Mouse (Mus musculus) midbrain, embryonic 11.5 days (tissue): ENCODE measurements around the gene Gpr132. TPM values are rescaled to one million over a fixed set of nuclear protein-coding genes. Genes with fewer than 3 reads are reported as not detected.

ENCODE experiments used
- ATAC-seq: fragments of 200-750 bp; cut with Nextera tagmentation; 2 replicates; pipeline ENCODE4 v1.8.0; 2017; ENCODE audit warnings: moderate TSS enrichment, moderate library complexity; ENCODE audit not compliant: low FRiP score
- DNase-seq: peaks from one replicate; pipeline ENCODE4 v3.0.0; 2015; ENCODE audit warnings: low spot score; ENCODE audit errors: missing footprints
- H3K27ac ChIP-seq: fragments of 300-500 bp; sonication (generic); 2 replicates; pipeline ENCODE4 v1.5.1; 2014; ENCODE audit warnings: low read depth, low read length
- H3K27me3 ChIP-seq: fragments of 300-500 bp; sonication (generic); 2 replicates; pipeline ENCODE4 v1.6.1; 2014; ENCODE audit warnings: mild to moderate bottlenecking, low read length, moderate library complexity, mixed read lengths; ENCODE audit not compliant: control insufficient read depth, insufficient read depth
- H3K36me3 ChIP-seq: fragments of 300-500 bp; sonication (generic); 2 replicates; pipeline ENCODE4 v1.6.1; 2014; ENCODE audit warnings: mild to moderate bottlenecking, low read length, moderate library complexity, mixed read lengths; ENCODE audit not compliant: control insufficient read depth, insufficient read depth
- H3K4me1 ChIP-seq: fragments of 300-500 bp; sonication (generic); 2 replicates; pipeline ENCODE4 v1.6.1; 2014; ENCODE audit warnings: low read length; ENCODE audit not compliant: control insufficient read depth, insufficient read depth
- H3K4me2 ChIP-seq: fragments of 300-500 bp; sonication (generic); 2 replicates; pipeline ENCODE4 v1.6.1; 2014; ENCODE audit warnings: mild to moderate bottlenecking, moderate library complexity
- H3K4me3 ChIP-seq: fragments of 300-500 bp; sonication (generic); 2 replicates; pipeline ENCODE4 v1.5.1; 2014; ENCODE audit warnings: low read depth, low read length
- H3K9ac ChIP-seq: fragments of 300-500 bp; sonication (generic); 2 replicates; pipeline ENCODE4 v1.6.1; 2014; ENCODE audit warnings: low read length
- H3K9me3 ChIP-seq: fragments of 300-500 bp; sonication (generic); 2 replicates; pipeline ENCODE4 v1.6.1; 2016; ENCODE audit warnings: low read length; ENCODE audit not compliant: control insufficient read depth
- WGBS: fragments of 180-500 bp; shearing (Covaris S2); extraction: QIAGEN DNeasy Blood & Tissue Kit; methylation state at CpG from one replicate; pipeline ENCODE4 v1.1.7; 2014; 5-methylcytosine and 5-hydroxymethylcytosine counted together
- polyA plus RNA-seq: library from polyadenylated mRNA; unstranded; fragments of >200 nt; fragmentation: Nextera tagmentation; extraction: Ambion mirVana; gene quantifications from 2 replicates; pipeline ENCODE4 v1.2.1, GENCODE M21; 2014

Gpr132 gene
- polyA plus RNA-seq, 1 experiment from 2014 or later: not detected

GRCm38 (mm10) chr12:112832411-112832810, 35.6 kb downstream of the Gpr132 start:
- no peak overlapping the region for H3K9ac ChIP-seq
- H3K4me2 ChIP-seq: no peak overlapping the region
- DNase-seq (no peak), ATAC-seq (no peak)
- no peaks in the 10 kb centered on the region for H3K27me3 ChIP-seq
- peaks cover 14% of the 10 kb centered on the region for H3K4me1 ChIP-seq
- no peak overlapping the region for H3K27ac ChIP-seq
- no peak overlapping the region for H3K4me3 ChIP-seq
- 94% methylated on average over 5 of the region's 5 CpGs for WGBS
- H3K36me3 ChIP-seq: peaks cover 2% of the 10 kb centered on the region; the same call in 1 of the 2 replicates
- no peaks in the 10 kb centered on the region for H3K9me3 ChIP-seq

GRCm38 (mm10) chr12:112830570-112830969, 37.5 kb downstream of the Gpr132 start:
- Histone ChIP-seq H3K36me3 (peaks cover 2% of the 10 kb centered on the region), H3K9me3 (no peaks in the 10 kb centered on the region), H3K9ac (peak overlapping the region; percentile 84), H3K4me1 (peaks cover 21% of the 10 kb centered on the region), H3K4me2 (peak overlapping the region; percentile 69), H3K4me3 (peak overlapping the region; percentile 97), H3K27me3 (no peaks in the 10 kb centered on the region), H3K27ac (no peak overlapping the region)
- DNase-seq (no peak), ATAC-seq (no peak)
- WGBS: 92% methylated on average over 3 of the region's 3 CpGs

- DNase-seq (no peak), ATAC-seq (no peak)
- peak overlapping the region; percentile 69 for H3K4me2 ChIP-seq
- peak overlapping the region; percentile 97 for H3K4me3 ChIP-seq
- no peak overlapping the region for H3K27ac ChIP-seq
- H3K36me3 ChIP-seq: peaks cover 2% of the 10 kb centered on the region
- WGBS: 50% methylated on average over 2 of the region's 2 CpGs
- H3K9ac ChIP-seq: peak overlapping the region; percentile 84
- H3K27me3 ChIP-seq: no peaks in the 10 kb centered on the region
- H3K4me1 ChIP-seq: peaks cover 21% of the 10 kb centered on the region
- H3K9me3 ChIP-seq: no peaks in the 10 kb centered on the region
Observed at GRCm38 (mm10) chr12:112830141-112830540, 37.9 kb downstream of the Gpr132 start.

GRCm38 (mm10) chr12:112829244-112829864, 38.7 kb downstream of the Gpr132 start, which contains the start of gene Cdca4:
TSS of gene Cdca4 (minus strand) at chr12:112829423.
- Histone ChIP-seq H3K27ac (peak within 1 kb of the TSS; percentile 89), H3K4me3 (peak within 1 kb of the TSS; percentile 97), H3K27me3 (no peaks in the 10 kb centered on the region), H3K4me2 (peak within 1 kb of the TSS; percentile 82), H3K36me3 (peaks cover 5% of the 10 kb centered on the region), H3K4me1 (peaks cover 21% of the 10 kb centered on the region), H3K9ac (peak within 1 kb of the TSS; percentile 99), H3K9me3 (no peaks in the 10 kb centered on the region)
- ATAC-seq (peak; percentile 97), DNase-seq (peak; percentile 99)
- WGBS: under 1% methylated on average over 49 of the region's 72 CpGs

- peaks cover 10% of the 10 kb centered on the region for H3K36me3 ChIP-seq
- H3K4me2 ChIP-seq: peak overlapping the region; percentile 82
- no peaks in the 10 kb centered on the region for H3K27me3 ChIP-seq
- DNase-seq (peak; percentile 93), ATAC-seq (peak; percentile 82)
- H3K4me3 ChIP-seq: peak overlapping the region; percentile 97
- H3K9me3 ChIP-seq: no peaks in the 10 kb centered on the region
- under 1% methylated on average over 50 of the region's 51 CpGs for WGBS
- peak overlapping the region; percentile 89 for H3K27ac ChIP-seq
- H3K4me1 ChIP-seq: peaks cover 21% of the 10 kb centered on the region
- H3K9ac ChIP-seq: peak overlapping the region; percentile 99
Observed at GRCm38 (mm10) chr12:112828501-112829243, 39.4 kb downstream of the Gpr132 start.

- Histone ChIP-seq H3K9ac (no peak overlapping the region; the same call in 1 of the 2 replicates), H3K36me3 (peaks cover 19% of the 10 kb centered on the region), H3K27me3 (no peaks in the 10 kb centered on the region), H3K27ac (no peak overlapping the region), H3K4me2 (no peak overlapping the region), H3K9me3 (no peaks in the 10 kb centered on the region), H3K4me3 (no peak overlapping the region), H3K4me1 (peaks cover 23% of the 10 kb centered on the region)
- DNase-seq (no peak), ATAC-seq (no peak)
- WGBS: 93% methylated on average over 5 of the region's 5 CpGs
Observed at GRCm38 (mm10) chr12:112825901-112826300, 42.1 kb downstream of the Gpr132 start.

GRCm38 (mm10) chr12:112823221-112823620, 44.8 kb downstream of the Gpr132 start:
- H3K4me2 ChIP-seq: no peak overlapping the region
- H3K4me1 ChIP-seq: peaks cover 16% of the 10 kb centered on the region
- no peak overlapping the region for H3K9ac ChIP-seq
- H3K4me3 ChIP-seq: no peak overlapping the region
- 88% methylated on average over 4 of the region's 4 CpGs for WGBS
- no peak overlapping the region for H3K27ac ChIP-seq
- no peaks in the 10 kb centered on the region for H3K27me3 ChIP-seq
- H3K36me3 ChIP-seq: peaks cover 37% of the 10 kb centered on the region
- ATAC-seq (no peak), DNase-seq (no peak)
- H3K9me3 ChIP-seq: no peaks in the 10 kb centered on the region

- Histone ChIP-seq H3K36me3 (peaks cover 37% of the 10 kb centered on the region), H3K4me3 (no peak overlapping the region), H3K4me1 (peaks cover 12% of the 10 kb centered on the region), H3K9ac (no peak overlapping the region), H3K27ac (no peak overlapping the region), H3K4me2 (no peak overlapping the region), H3K27me3 (no peaks in the 10 kb centered on the region), H3K9me3 (no peaks in the 10 kb centered on the region)
- DNase-seq: no peak
- WGBS: 81% methylated on average over 2 of the region's 2 CpGs
- no peak for ATAC-seq
Observed at GRCm38 (mm10) chr12:112822676-112823075, 45.4 kb downstream of the Gpr132 start.

- 88% methylated on average over 4 of the region's 4 CpGs for WGBS
- Histone ChIP-seq H3K4me2 (no peak overlapping the region), H3K4me3 (no peak overlapping the region), H3K27me3 (no peaks in the 10 kb centered on the region), H3K27ac (no peak overlapping the region), H3K4me1 (peaks cover 5% of the 10 kb centered on the region; the same call in 1 of the 2 replicates), H3K9me3 (no peaks in the 10 kb centered on the region), H3K36me3 (peaks cover 37% of the 10 kb centered on the region), H3K9ac (no peak overlapping the region)
- no peak for ATAC-seq
- no peak for DNase-seq
Observed at GRCm38 (mm10) chr12:112821974-112822373, 46.1 kb downstream of the Gpr132 start.
